Mouse (Mus musculus) left cerebral cortex, postnatal 10 days (tissue): Measurements from ENCODE around the gene Kdm4b. TPM values are rescaled to one million over a fixed set of nuclear protein-coding genes. Genes with fewer than 3 reads are reported as not detected.

Experiments
- DNase-seq, 2 experiments: peaks; one replicate each; pipeline ENCODE4 v3.0.0; 2021 to 2022; ENCODE audit warnings: low spot score in 2 of 2, mixed read lengths in 1 of 2; ENCODE audit errors: extremely low spot score in 1 of 2
- intact Hi-C: fragments of 180-260 bp; cut with DNase I; formaldehyde crosslinking; loops from one replicate; pipeline ENCODE4 v1.15.1; 2025
- total RNA-seq, 2 experiments: library from RNA; stranded (reverse); gene quantifications; 2 replicates each; pipeline ENCODE4 v1.2.3; 2021

Gene Kdm4b
- total RNA-seq, 2 experiments from 2014 or later, result 82.9 to 83.5 TPM

DNA sequence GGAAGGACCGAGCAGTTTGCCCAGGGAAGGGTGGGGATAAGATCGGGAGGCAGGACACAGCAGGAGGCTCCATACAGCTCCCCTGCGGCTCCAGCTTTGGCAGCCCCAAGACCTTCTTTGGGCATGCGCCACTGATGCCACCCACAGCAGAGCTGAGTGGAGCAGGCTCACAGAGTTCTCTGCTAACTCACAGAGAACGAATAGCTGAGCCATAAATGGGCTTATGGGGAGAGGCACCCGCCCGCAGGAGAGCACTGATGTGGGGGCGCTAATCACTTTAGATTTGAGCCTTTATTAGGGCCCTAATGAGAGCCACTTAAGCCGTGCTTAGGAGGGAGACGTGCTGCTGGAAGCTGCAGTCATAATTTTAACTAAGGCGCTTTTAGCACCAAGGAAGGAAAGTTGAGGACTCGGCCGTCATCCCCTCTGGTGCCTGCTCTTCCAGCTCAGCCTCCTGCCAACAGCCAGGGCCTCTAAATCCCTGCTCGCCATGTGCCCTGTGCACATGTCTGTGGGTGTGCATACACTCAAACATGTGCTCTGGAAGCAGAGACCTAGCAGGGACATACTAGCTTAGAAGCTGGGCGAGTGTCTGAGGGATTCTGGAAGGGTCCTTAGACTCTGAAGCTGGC, 45.3 kb downstream of the Kdm4b start:
- DNase-seq, result peak; percentile 39 to 59
- intact Hi-C loops, result no loop called here

DNA sequence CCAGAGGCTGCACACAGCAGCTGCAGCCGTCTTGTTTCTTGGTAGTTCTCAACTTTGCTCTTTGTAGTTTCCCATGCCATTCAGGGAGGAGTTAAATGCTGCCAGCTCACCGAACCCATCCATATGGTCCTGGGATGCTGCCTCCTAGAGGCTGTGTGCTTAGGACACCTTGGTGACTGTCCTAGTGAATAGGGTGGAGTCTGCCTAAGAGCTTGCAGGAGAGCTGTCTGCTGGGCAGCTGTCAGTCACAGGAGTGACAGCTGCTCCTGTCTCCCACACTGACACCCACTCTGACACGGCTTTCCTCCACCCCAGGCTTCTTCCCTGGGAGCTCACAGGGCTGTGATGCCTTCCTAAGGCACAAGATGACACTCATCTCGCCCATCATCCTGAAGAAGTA, 46.2 kb downstream of the Kdm4b start:
- no peak for DNase-seq
- intact Hi-C loops, result no loop called here

DNA sequence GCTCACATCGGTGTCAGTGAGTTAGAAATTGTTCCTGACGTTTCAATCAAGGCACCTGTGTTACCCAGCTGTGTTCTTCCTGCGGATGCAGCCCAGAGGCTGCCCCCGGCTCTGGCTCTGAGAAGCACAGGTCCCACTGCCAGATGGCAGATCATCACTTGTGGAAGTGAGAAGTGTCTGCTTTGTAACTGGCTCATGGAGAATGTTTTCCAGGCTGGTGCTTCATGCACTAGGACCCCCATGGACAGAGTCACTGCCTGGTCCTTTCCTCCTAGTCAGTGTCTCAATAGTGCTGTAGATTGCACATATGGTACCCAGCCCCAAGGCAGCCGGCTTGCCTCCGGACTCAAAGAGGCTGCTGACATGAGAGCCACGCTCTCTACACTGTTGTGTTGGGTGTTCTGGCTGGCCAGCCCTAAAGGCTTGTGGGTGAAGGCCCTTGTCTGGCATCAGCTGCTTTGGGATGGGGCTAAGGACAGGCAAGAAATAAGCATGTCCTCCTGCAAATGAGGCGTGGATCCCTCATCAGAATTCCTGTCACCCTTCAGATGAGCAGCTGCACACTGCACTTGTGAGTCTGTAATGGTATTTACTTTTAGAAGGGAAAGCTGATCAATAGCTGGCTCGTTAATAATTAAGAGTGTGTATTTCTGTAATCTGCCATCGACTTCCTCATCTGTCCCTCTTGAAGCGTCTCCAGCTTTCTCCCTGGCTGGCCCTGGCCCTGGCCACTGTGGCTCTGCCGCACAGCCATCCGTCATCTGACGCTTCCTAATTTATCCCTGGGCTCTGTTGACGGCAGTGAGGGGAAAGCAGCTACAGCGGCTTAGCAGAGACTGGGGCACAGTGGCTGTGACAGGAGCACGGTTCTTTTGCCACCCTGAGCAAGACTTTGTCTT, 47.5 kb downstream of the Kdm4b start:
- intact Hi-C loops, result no loop called here
- no peak for DNase-seq

DNA sequence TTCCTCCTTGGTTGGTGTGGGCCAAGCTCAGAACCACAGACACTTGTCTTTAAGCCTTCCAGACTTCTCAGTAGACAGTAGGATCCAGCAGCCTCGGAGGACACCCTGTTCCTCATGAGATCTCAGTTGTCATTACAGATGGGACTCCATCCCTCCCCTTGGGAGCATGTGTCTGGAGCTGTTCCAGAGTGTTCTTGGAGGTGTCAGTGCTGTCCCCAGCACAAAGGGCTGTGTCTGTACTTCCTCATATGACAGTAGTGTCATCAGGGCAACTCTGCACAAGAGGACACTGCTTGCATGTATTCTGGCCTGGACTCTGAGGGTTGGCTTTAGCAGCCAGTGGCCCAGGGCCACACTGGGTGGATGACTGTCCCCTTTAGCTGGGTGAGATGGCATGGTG, 49.0 kb downstream of the Kdm4b start:
- DNase-seq, result no peak
- intact Hi-C loops, result no loop called here

DNA sequence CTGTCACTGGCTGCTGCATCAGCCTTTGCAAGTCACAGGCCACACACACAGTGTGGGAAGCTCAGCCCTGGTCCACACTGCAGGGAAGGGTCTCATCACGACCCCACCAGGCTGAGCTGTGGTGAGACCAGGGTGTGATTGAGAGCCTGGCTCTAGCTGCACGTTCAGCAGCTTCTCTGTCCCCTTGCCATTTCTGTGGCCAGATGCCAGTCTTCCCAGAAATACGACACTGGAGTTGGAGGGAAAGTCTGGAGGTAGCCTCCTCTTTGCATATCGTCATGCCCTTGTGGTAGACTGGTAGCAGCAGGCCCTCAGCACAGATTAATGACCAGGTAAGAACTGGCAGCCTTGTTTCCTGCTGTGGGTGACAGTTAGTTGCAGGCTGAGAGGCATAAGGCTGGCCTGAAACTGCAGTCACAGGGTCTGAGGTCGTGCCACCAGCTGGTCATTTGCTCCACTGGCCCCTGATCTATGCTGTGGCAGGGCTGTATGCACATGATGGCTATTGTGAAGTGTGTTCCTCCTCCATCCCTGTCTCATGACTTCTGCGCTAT, 53.5 kb downstream of the Kdm4b start:
- DNase-seq, result no peak
- intact Hi-C loops, result no loop called here

DNA sequence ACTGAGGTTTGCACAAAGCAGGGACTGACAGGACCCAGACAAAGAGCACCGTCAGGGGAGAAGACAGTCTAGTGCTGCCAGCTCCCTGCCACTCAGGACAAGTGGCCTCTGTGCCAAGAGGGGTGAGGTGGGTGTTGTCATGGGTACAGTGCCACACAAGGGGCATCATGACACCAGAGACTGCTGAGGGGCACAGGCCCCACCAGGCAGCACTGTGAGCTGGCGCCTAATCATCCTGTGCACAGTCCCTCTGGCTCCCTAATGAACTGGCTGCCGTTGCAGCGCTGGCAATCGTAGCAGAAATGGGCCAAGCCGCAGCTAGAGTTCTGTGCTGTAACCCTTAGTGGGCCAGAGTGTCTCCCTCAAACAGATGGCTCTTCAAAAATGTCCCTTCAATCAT, 54.4 kb downstream of the Kdm4b start:
- intact Hi-C loops, result no loop called here
- DNase-seq, result no peak

DNA sequence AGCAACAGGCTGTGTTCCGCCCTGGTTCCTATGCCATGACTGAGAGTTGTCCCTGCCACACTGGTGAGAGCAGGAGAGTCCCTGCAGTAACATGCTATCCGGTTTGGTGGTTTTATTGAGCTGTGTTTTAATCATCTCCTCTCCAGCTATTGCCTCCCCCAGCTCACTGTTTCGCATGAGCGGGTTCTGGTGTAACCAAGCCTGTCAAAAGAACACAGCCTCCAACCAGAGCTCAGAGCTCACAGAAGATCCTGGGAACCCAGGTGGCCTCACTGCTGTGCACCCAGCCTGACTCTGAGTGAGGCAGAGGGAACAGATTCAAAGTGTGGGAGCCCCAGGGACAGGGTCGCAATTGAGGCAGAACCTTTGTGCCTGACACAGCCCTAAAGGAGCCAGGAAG, 55.3 kb downstream of the Kdm4b start:
- DNase-seq, result no peak
- intact Hi-C loops, result no loop called here

DNA sequence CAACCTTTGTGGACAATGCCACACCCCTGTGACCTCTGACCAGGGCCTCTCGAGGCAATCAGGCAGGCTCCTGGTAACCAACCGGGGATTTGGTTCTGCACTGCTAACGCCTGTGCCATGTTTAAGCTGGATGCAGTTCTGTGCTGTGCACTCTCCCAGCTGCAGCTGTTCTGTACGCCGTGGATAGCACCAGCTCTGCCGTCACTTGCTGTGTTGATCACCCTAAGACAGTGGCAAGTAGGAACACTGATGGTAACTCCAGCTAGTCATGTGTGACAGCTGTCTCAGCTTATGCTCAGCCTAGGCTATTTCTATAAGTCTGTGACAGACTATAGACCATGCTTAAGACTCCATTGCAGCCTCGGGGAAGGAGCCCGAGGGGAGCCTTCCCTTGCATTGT, 57.1 kb downstream of the Kdm4b start:
- intact Hi-C loops, result no loop called here
- DNase-seq, result no peak

DNA sequence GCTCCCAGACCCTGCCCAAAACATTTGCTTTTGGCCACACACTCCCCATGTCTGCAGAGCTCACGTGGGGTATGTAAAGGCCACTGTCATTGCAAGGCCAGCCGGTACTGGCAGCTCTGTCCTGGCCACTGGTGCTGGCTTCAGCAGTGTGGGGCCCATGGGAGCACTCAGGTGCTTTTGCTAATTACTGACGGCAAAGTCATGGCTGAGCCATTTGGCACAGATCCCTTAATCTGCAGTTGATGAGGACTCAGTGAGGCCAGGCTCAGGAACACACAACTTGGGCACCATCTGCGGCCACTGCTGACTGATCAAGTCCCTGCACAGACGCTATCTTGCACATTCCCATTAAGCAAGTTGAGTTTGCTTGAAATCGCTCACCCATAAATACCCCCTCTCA, 59.0 kb downstream of the Kdm4b start:
- intact Hi-C loops, result no loop called here
- DNase-seq, result no peak

DNA sequence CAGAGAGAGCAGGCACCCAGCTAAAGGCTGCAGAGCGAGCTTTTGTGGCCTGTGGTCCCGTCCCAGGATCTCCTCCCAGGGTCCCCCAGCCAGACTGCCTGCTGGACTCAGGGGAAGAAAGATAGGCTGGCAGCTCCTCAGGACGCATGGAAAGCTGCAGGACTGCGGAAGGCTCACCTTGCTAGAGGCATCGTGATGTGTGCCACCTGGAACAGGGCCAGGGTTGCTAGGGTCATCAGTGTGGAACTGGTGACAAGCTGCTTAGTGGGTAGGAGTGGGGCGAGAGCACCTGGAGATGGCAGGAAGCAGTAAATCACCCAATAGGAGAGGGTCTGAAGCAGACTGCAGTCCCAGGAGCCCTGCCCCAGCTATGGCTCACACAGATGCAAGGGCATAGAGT, 61.8 kb downstream of the Kdm4b start:
- intact Hi-C loops, result no loop called here
- DNase-seq, result no peak

DNA sequence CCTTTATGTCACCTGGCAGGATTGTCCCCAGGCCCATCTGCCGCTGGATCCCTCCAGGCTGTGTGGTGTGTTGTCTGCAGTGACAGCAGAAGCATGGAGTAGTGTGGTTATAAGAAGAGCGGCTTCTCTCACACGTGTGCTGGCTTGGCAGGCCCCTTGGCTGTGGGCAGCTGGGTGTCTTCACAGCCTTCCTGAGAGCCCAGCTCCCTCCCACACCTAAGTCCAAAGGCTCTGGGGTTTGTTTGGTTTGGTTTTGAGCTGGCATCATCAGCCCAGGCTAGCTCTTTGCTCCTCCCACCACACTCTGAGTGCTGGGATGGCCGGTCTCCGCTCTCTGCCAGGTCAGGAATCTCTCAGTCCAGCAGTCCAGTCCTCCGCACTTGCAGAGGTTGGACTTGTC, 67.4 kb downstream of the Kdm4b start:
- intact Hi-C loops, result no loop called here
- no peak for DNase-seq

DNA sequence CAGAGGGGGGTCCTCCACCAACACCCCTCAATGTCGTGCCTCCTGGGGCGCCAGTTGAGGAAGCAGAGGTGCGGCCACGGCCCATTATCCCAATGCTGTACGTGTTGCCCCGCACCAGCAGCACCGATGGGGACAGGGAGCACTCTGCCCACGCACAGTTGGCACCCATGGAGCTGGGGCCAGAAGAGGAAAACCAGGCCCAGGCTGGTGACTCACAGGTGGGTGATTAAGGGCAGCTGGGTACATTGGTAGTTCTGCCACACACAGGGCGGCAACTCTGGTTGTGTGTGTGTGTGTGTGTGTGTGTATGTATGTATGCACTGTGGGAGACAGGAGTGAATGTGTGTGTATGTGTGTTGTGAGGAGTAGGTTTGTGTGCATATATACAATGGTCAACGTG, 68.0 kb downstream of the Kdm4b start:
- no peak for DNase-seq
- intact Hi-C loops, result no loop called here

DNA sequence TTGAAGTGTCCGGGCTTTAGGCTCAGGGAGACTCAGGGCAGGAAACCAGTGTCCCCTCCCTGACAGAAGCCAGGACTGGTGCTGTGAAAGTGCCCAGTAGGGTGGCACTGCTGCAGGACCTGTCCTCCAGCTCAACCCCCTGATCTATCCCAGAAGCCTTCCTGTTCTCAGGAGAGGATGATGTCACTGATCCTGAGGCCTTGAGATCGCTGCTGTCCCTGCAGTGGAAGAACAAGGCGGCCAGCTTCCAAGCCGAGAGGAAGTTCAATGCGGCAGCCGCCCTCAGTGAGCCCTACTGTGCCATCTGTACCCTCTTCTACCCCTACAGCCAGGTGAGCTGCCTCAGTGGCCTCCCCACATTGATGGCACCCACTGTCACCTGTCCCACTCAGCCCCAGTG, 70.2 kb downstream of the Kdm4b start:
- no peak for DNase-seq
- intact Hi-C loops, result no loop called here

DNA sequence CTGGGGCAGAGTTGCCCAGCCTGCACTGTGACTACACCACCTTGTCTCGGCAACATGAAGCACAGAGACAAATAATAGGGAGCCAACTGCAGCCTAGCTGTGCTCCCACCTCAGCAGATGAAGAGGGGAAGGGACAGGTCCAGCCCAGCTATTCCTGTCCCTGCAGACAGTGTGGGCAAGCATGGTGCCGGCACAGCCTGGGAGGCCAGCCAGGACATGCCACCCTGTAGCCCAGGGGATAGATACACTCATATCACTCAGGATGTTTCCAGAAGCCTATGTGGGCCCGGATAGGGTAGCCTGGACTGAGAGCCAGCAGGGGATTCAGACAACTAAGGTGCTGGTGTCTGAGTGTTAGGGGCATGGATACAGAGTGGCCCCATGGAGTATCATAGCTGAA, 74.4 kb downstream of the Kdm4b start:
- no peak for DNase-seq
- intact Hi-C loops, result no loop called here

DNA sequence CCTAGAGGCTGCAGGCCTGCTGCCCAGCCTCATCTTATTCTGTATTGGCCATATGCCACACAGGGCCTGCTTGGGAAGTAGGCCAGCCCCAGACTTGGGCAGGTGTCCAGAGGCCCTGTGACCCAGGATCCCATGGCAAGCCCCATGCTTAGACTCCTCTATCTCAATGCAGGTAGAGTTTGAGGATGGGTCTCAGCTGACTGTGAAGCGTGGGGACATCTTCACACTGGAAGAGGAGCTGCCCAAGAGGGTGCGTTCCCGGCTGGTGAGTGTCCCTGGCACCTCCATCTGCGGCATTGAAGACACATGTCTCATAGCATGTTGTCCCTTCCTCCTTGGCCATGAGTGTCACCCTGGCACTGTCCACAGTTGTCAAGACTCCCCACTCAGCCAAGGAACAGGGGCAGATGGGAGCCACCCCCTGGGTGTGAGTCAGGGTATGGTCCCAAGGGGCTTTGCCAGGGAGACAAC, 75.2 kb downstream of the Kdm4b start:
- intact Hi-C loops, result no loop called here
- no peak for DNase-seq

DNA sequence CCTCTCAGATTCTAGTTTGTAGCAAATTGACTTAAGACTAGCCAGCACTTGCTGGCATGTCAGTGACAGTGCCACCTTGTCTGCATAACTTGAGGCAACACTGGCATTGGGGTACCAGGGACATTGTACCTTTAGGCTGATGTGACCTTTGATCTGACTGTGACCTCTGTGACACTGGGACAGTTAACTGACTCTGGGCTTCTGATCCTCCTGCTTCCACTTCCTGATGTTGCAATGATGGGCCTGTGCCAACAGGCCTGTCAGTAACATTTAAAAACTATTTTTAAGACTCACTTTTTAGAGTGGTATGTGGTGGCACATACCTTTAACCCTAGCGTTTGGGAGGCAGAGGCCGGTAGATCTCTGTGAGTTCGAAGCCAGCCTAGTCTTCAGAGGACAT, 79.5 kb downstream of the Kdm4b start:
- intact Hi-C loops, result no loop called here
- no peak for DNase-seq

DNA sequence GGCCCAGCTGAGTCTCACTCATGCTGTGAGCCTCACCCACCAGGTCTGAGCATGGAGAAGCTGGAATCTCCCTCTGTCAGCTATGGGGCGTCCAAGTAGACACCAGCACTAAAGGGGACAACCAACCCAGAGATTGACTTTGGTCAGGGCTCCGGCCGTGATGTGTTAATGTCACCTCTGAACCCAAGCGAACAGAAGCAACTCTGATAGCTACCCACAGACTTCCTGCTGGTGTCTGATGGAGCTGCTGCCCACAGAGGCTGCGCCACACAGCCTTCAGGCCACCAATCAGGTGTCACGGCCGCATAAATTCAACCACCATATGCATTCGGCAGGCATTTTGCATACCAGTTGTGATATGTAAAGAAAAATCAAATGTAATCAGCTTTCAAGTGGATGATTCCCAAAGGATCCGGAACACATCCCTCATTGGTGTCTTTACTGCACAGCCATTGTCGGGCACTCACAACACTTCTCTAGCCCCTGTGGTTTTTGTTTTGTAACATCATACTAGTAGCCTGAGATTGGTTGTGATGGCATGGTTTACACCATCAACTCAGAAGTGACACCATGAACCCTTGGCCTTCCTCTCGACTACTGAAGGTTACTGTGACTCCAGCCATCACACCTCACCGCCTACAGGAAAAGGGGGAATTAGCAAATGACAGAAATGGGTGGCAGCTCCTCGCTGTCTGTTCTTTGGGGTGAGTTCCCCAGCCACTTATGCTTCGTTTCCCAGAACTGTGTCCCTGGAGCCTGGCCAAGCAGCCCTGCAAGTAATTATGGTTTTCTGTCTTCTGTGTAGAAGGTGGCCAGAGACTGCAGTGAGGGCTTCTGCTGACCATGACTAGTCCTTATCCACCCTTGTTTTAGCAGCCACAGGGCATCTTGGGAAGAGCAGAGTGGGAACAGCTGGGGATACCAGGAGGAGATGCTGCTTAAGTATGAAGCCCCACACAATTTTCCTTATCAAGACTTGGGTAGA, 80.3 kb downstream of the Kdm4b start:
- intact Hi-C loops, result no loop called here
- peak in 1 of 2 experiments; percentile 60 for DNase-seq

DNA sequence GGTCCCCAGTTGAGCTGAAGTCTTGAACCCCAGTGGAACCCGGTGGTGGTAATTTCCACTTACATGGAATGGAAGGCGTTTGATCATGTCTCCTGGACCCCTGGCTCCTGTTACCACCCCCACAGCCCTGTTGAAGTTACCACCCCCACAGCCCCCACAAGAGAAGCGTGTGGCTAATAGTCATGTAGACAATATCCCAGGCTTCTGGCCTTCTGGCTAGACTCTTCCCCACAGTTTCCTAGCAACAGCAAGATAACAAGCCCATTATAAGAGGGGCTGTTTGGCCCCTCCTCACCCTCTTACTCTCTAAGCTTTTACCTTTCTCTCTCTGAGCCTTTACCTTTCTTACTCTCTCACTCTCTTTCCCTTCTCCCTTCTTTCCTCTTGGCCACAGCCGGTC, 81.0 kb downstream of the Kdm4b start:
- no peak for DNase-seq
- intact Hi-C loops, result no loop called here

DNA sequence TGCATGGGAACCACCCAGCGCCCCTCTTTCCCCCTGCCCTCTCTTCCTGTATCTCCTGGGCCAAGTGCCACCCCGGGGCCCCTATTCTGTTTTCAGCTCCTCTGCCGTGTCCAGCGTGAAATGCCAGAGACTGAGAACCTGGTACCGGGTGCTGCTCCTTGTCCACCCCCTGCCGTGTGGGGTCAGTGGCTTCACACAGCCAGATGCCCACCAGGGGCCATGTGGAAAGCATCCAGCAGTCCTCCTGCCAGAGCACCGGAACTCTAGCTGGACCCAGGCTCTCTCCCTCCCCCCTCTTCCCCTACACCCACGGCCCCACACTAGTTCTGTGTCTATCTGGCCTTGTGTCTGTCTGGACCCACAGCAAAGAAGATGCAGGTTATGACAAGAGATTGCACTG, 81.5 kb downstream of the Kdm4b start:
- intact Hi-C loops, result no loop called here
- peak in 1 of 2 experiments; percentile 47 for DNase-seq
